Mouse (Mus musculus) frontal cortex, adult 2 months (tissue): ENCODE measurements around the gene Gpnmb. TPM values are rescaled to one million over a fixed set of nuclear protein-coding genes. Genes with fewer than 3 reads are reported as not detected.

Experiments
- DNase-seq, 2 experiments: peaks; one replicate each; pipeline ENCODE4 v3.0.0; 2022; ENCODE audit warnings: low spot score in 1 of 2; ENCODE audit errors: extremely low spot score in 1 of 2
- polyA plus RNA-seq: library from polyadenylated mRNA; depleted of rRNA; stranded (reverse); fragments of >200 nt; gene quantifications from 2 replicates; pipeline ENCODE4 v1.2.3, GENCODE M21; 2012; rRNA removed

The Gpnmb gene
- 7.0 and 8.5 TPM in 2 replicates for polyA plus RNA-seq

- no peak for DNase-seq
Observed at GRCm38 (mm10) chr6:49036275-49037267, at the start of gene Gpnmb. Gene Gpnmb, plus strand, starts transcription at chr6:49036546.

GRCm38 (mm10) chr6:48989971-48990370, 46.4 kb upstream of the Gpnmb start:
- no peak for DNase-seq

- DNase-seq = no peak
Observed at GRCm38 (mm10) chr6:48991991-48992390, 44.4 kb upstream of the Gpnmb start.

GRCm38 (mm10) chr6:48998186-48998585, 38.2 kb upstream of the Gpnmb start:
- DNase-seq = no peak

GRCm38 (mm10) chr6:48998796-48999195, 37.5 kb upstream of the Gpnmb start:
- DNase-seq = no peak

- peak in 1 of 2 experiments; percentile 51 for DNase-seq
Observed at GRCm38 (mm10) chr6:49003381-49003780, 33.0 kb upstream of the Gpnmb start.

GRCm38 (mm10) chr6:49007981-49008380, 28.4 kb upstream of the Gpnmb start:
- DNase-seq = peak; percentile 15 to 82

- no peak for DNase-seq
Observed at GRCm38 (mm10) chr6:49008420-49009160, 27.8 kb upstream of the Gpnmb start.

GRCm38 (mm10) chr6:49009161-49009555, 27.2 kb upstream of the Gpnmb start:
- DNase-seq = no peak

GRCm38 (mm10) chr6:49009665-49010064, 26.7 kb upstream of the Gpnmb start:
- DNase-seq = no peak

- DNase-seq = no peak
Observed at GRCm38 (mm10) chr6:49011191-49011590, 25.2 kb upstream of the Gpnmb start.

GRCm38 (mm10) chr6:49013023-49013422, 23.3 kb upstream of the Gpnmb start:
- no peak for DNase-seq

GRCm38 (mm10) chr6:49013458-49013857, 22.9 kb upstream of the Gpnmb start:
- no peak for DNase-seq

- DNase-seq = no peak
Observed at GRCm38 (mm10) chr6:49017150-49017549, 19.2 kb upstream of the Gpnmb start.

- DNase-seq = no peak
Observed at GRCm38 (mm10) chr6:49019341-49019740, 17.0 kb upstream of the Gpnmb start.

- DNase-seq = peak; percentile 56 to 58
Observed at GRCm38 (mm10) chr6:49021141-49022012, 15.0 kb upstream of the Gpnmb start.

GRCm38 (mm10) chr6:49022384-49022783, 14.0 kb upstream of the Gpnmb start:
- no peak for DNase-seq

GRCm38 (mm10) chr6:49023315-49023714, 13.0 kb upstream of the Gpnmb start:
- DNase-seq = no peak

GRCm38 (mm10) chr6:49025290-49025689, 11.1 kb upstream of the Gpnmb start:
- DNase-seq = no peak

- DNase-seq = no peak
Observed at GRCm38 (mm10) chr6:49026496-49026895, 9.8 kb upstream of the Gpnmb start.
